Mouse (Mus musculus): Measurements from ENCODE around the gene Arhgap23. TPM values are rescaled to one million over a fixed set of nuclear protein-coding genes. Genes with fewer than 3 reads are reported as not detected.

The Arhgap23 gene
- total and polyA plus RNA-seq, 3 experiments: 1.2 to 5.6 (median 4.2) TPM

DNA sequence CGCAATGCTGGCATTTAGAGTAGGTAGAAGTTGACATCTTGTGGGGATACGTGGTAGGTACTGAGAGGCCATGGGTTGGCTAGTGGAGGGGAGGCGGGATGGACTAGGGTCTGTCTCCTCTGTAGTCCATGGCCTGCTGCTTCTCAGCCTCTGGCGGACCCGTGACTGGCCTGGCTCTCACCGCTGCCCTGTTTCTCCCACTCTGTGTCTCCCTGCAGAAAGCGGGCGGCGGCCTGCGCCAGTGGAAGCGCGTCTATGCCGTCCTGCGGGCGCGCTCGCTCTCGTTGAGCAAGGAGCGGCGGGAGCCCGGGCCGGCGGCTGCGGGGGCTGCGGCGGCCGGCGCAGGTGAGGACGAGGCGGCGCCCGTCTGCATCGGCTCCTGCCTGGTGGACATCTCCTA lies 47.8 kb downstream of the Arhgap23 start:
- TF ChIP-seq EP300 (IDR thresholded peaks at IDR 0.05; ENCODE audit: low read length) (no peak), MYC (IDR thresholded peaks at IDR 0.05; ENCODE audit: low read depth, low read length) (no peak), NRF1 (IDR thresholded peaks at IDR 0.05; ENCODE audit: low read depth, low read length) (no peak), ZC3H11A (IDR thresholded peaks at IDR 0.05; ENCODE audit: low read depth, low read length) (no peak), TCF12 (IDR thresholded peaks at IDR 0.05; ENCODE audit: low read depth, low read length) (no peak), CTCF (conservative IDR thresholded peaks at IDR 0.05 in 1 of 2, IDR thresholded peaks at IDR 0.05 in 1 of 2; ENCODE audit: low read depth in 2 of 2, low read length in 2 of 2) (no peak), MAX (IDR thresholded peaks at IDR 0.05; ENCODE audit: low read length) (no peak), MXI1 (IDR thresholded peaks at IDR 0.05; ENCODE audit: low read depth, low read length) (no peak), BHLHE40 (IDR thresholded peaks at IDR 0.05; ENCODE audit: low read depth, low read length) (no peak), USF1 (IDR thresholded peaks at IDR 0.05; ENCODE audit: low read depth, low read length) (no peak), KAT2A (IDR thresholded peaks at IDR 0.05; ENCODE audit: insufficient replicate concordance, low read length) (no peak), RAD21 (IDR thresholded peaks at IDR 0.05; ENCODE audit: low read depth, low read length) (no peak), ZMIZ1 (IDR thresholded peaks at IDR 0.05; ENCODE audit: low read depth, low read length) (no peak), CHD1 (IDR thresholded peaks at IDR 0.05; ENCODE audit: low read depth, low read length) (no peak), ELF1 (IDR thresholded peaks at IDR 0.05; ENCODE audit: low read depth, low read length) (no peak), RCOR1 (conservative IDR thresholded peaks at IDR 0.05; ENCODE audit: low read depth, low read length) (no peak), MEF2A (IDR thresholded peaks at IDR 0.05; ENCODE audit: borderline replicate concordance, low read depth, low read length) (no peak), JUN (IDR thresholded peaks at IDR 0.05; ENCODE audit: insufficient read depth, low read depth, low read length) (no peak), POLR2AphosphoS2 (IDR thresholded peaks at IDR 0.05; ENCODE audit: low read depth, low read length) (no peak)
- Histone ChIP-seq H3K4me1 (ENCODE audit: control insufficient read depth in 1 of 2, insufficient read depth in 2 of 2) (peaks cover 0 to 1% of the 10 kb centered on the region in 2 experiments; a peak in 1 of 4 replicates), H3K9me3 (replicated peaks; ENCODE audit: low read length) (no peaks in the 10 kb centered on the region), H3K27ac (ENCODE audit: insufficient read depth, low read depth) (no peak overlapping the region), H3K79me2 (replicated peaks; ENCODE audit: control insufficient read depth, extremely low read depth, insufficient read depth, poor library complexity, severe bottlenecking) (no peaks in the 10 kb centered on the region), H3K27me3 (replicated peaks) (no peaks in the 10 kb centered on the region), H3K4me2 (ENCODE audit: insufficient read depth, low read depth, poor library complexity, severe bottlenecking) (no peak overlapping the region), H3K4me3 (replicated peaks in 1 of 3; ENCODE audit: low read depth in 2 of 3, low read length in 2 of 3, poor library complexity in 1 of 3) (no peak overlapping the region), H3K9ac (ENCODE audit: insufficient read depth, low read depth) (no peak overlapping the region), H3K36me3 (replicated peaks in 1 of 2; ENCODE audit: control insufficient read depth in 1 of 2, insufficient read depth in 1 of 2, low read length in 1 of 2) (peaks cover 19 to 82% of the 10 kb centered on the region in 2 experiments)
- in situ Hi-C loops (cut with MboI; ENCODE audit: low pct_ligation_motif_present, low pct_unique_long_range_greater_than_20kb, low sequenced_read_pairs): no loop called here
- dilution Hi-C loops (cut with MboI; ENCODE audit: extremely low pct_ligation_motif_present, extremely low pct_unique_long_range_greater_than_20kb, low sequenced_read_pairs): no loop called here
- DNase-seq (ENCODE audit: extremely low read depth): no peak

DNA sequence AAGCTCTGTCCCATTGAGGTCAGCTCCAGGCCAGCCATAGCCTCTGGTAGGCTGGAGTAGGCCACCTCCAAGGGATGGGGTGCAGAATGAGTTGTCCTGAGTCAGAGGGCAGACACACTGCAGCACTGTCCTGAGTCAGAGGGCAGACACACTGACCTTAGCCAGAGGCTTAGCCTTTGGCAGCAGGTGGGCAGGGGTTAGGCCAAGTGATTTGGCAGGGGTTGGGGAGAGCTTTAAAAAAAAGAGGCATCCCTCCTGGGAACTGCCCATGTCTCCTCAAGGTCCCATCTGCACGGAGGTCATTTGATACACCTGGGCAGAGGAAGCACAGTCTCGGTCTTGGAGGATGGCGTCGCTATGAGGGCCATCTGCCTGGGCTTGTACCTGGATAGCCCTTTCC lies 48.7 kb downstream of the Arhgap23 start:
- Histone ChIP-seq H3K4me2 (ENCODE audit: insufficient read depth, low read depth, poor library complexity, severe bottlenecking) (no peak overlapping the region), H3K27ac (ENCODE audit: insufficient read depth, low read depth) (no peak overlapping the region), H3K4me3 (replicated peaks in 1 of 3; ENCODE audit: low read depth in 2 of 3, low read length in 2 of 3, poor library complexity in 1 of 3) (no peak overlapping the region), H3K27me3 (replicated peaks) (no peaks in the 10 kb centered on the region), H3K79me2 (replicated peaks; ENCODE audit: control insufficient read depth, extremely low read depth, insufficient read depth, poor library complexity, severe bottlenecking) (no peaks in the 10 kb centered on the region), H3K9me3 (replicated peaks; ENCODE audit: low read length) (no peaks in the 10 kb centered on the region), H3K4me1 (ENCODE audit: control insufficient read depth in 1 of 2, insufficient read depth in 2 of 2) (peaks cover 4 to 9% of the 10 kb centered on the region in 2 experiments), H3K36me3 (replicated peaks in 1 of 2; ENCODE audit: control insufficient read depth in 1 of 2, insufficient read depth in 1 of 2, low read length in 1 of 2) (peaks cover 19 to 74% of the 10 kb centered on the region in 2 experiments), H3K9ac (ENCODE audit: insufficient read depth, low read depth) (no peak overlapping the region)
- TF ChIP-seq USF1 (IDR thresholded peaks at IDR 0.05; ENCODE audit: low read depth, low read length) (no peak), SMC3 (IDR thresholded peaks at IDR 0.05; ENCODE audit: low read depth, low read length) (no peak), NRF1 (IDR thresholded peaks at IDR 0.05; ENCODE audit: low read depth, low read length) (no peak), IRF4 (IDR thresholded peaks at IDR 0.05; ENCODE audit: low read depth, low read length) (no peak), KAT2A (IDR thresholded peaks at IDR 0.05; ENCODE audit: insufficient replicate concordance, low read length) (no peak), SIN3A (IDR thresholded peaks at IDR 0.05; ENCODE audit: low read length) (no peak), UBTF (IDR thresholded peaks at IDR 0.05; ENCODE audit: low read depth, low read length) (no peak), CHD1 (IDR thresholded peaks at IDR 0.05; ENCODE audit: low read depth, low read length) (no peak), MEF2A (IDR thresholded peaks at IDR 0.05; ENCODE audit: borderline replicate concordance, low read depth, low read length) (no peak), EP300 (IDR thresholded peaks at IDR 0.05; ENCODE audit: low read length) (no peak), MAFK (IDR thresholded peaks at IDR 0.05; ENCODE audit: insufficient replicate concordance, low read length) (no peak), JUND (conservative IDR thresholded peaks at IDR 0.05; ENCODE audit: low read depth, low read length) (no peak), BHLHE40 (IDR thresholded peaks at IDR 0.05; ENCODE audit: low read depth, low read length) (no peak), TCF12 (IDR thresholded peaks at IDR 0.05; ENCODE audit: low read depth, low read length) (no peak), ELF1 (IDR thresholded peaks at IDR 0.05; ENCODE audit: low read depth, low read length) (no peak), HCFC1 (IDR thresholded peaks at IDR 0.05; ENCODE audit: low read depth, low read length) (no peak), ZKSCAN1 (IDR thresholded peaks at IDR 0.05; ENCODE audit: borderline replicate concordance, low read depth, low read length) (no peak), CTCF (conservative IDR thresholded peaks at IDR 0.05 in 1 of 2, IDR thresholded peaks at IDR 0.05 in 1 of 2; ENCODE audit: low read depth in 2 of 2, low read length in 2 of 2) (no peak)
- in situ Hi-C loops (cut with MboI; ENCODE audit: low pct_ligation_motif_present, low pct_unique_long_range_greater_than_20kb, low sequenced_read_pairs) (no loop called here), dilution Hi-C loops (cut with MboI; ENCODE audit: extremely low pct_ligation_motif_present, extremely low pct_unique_long_range_greater_than_20kb, low sequenced_read_pairs) (no loop called here)
- DNase-seq (ENCODE audit: extremely low read depth): no peak
